Mouse (Mus musculus): ENCODE measurements around the gene Hist2h2be. TPM values are rescaled to one million over a fixed set of nuclear protein-coding genes. Genes with fewer than 3 reads are reported as not detected.
"Not testable (repeated sequence)": the region's sequence is repeated elsewhere in the genome, so short reads cannot be mapped to it uniquely, and the experiment has no call there.

Hist2h2be gene
- polyA plus RNA-seq, 1 experiment from 2014 or later = 5.9 TPM

DNA sequence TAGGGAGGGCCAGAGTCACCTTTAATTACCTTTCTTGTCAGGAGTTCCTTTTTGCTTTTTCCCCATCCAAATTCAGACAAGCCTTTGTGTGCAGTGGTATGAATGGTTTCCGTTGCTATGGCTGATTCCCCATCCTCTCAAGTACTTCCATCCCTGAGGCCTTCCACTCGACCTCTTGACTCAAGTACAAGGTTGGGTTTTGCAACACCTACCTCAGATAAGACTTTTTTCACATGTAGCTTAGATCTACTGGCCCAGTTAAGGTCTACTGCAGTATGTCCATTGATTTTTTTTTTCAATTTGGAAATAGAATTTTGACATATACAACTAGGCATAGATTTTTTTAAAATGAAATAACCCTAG is 10.8 kb downstream of the Hist2h2be start:
- H3K4me1 ChIP-seq (ENCODE audit: control insufficient read depth, insufficient read depth, low read length) = no peaks in the 10 kb centered on the region
- 52% methylated on average over 2 of the region's 2 CpGs for WGBS
- no peaks in the 10 kb centered on the region for H3K27me3 ChIP-seq (ENCODE audit: control insufficient read depth, insufficient read depth, low read length)
- H3K36me3 ChIP-seq (ENCODE audit: control insufficient read depth, insufficient read depth, low read length) = no peaks in the 10 kb centered on the region
- no peak for DNase-seq
- H3K4me3 ChIP-seq (replicated peaks; ENCODE audit: low read depth, low read length) = no peak overlapping the region
- H3K4me2 ChIP-seq (ENCODE audit: low read length) = no peak overlapping the region
- H3K9me3 ChIP-seq (ENCODE audit: control insufficient read depth, low read length) = no peaks in the 10 kb centered on the region
- H3K27ac ChIP-seq (replicated peaks; ENCODE audit: low read depth, low read length) = no peak overlapping the region
- no peak overlapping the region for H3K9ac ChIP-seq (replicated peaks; ENCODE audit: low read length)
- no peak for ATAC-seq (ENCODE audit: low FRiP score, low TSS enrichment)

DNA sequence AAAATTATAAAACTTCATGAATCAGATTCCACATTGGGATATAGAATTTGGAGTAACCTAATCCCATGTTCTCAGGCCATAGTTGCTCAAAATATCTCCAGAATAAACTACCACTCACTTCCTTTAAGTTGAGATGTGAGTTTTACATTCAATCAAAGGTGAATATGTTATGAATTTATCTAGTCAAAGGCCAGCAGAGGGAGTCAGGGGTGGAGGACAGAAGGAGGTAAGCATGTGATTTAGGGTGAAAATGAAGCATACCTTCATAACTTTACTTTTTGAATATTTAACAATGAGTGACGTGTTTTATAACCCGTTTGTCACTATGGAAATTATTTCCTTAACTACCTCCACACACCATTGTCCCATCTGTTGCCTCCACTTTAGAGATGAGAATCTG is 14.0 kb downstream of the Hist2h2be start:
- H3K27ac ChIP-seq (replicated peaks; ENCODE audit: low read depth, low read length) = no peak overlapping the region
- DNase-seq (no peak), ATAC-seq (ENCODE audit: low FRiP score, low TSS enrichment) (no peak)
- H3K27me3 ChIP-seq (ENCODE audit: control insufficient read depth, insufficient read depth, low read length) = no peaks in the 10 kb centered on the region
- no peaks in the 10 kb centered on the region for H3K9me3 ChIP-seq (ENCODE audit: control insufficient read depth, low read length)
- no peak overlapping the region for H3K4me2 ChIP-seq (ENCODE audit: low read length)
- H3K4me3 ChIP-seq (replicated peaks; ENCODE audit: low read depth, low read length) = no peak overlapping the region
- no peaks in the 10 kb centered on the region for H3K36me3 ChIP-seq (ENCODE audit: control insufficient read depth, insufficient read depth, low read length)
- peaks cover 10% of the 10 kb centered on the region; the same call in 1 of the 2 replicates for H3K4me1 ChIP-seq (ENCODE audit: control insufficient read depth, insufficient read depth, low read length)
- 93% methylated on average over 2 of the region's 2 CpGs for WGBS
- no peak overlapping the region for H3K9ac ChIP-seq (replicated peaks; ENCODE audit: low read length)

DNA sequence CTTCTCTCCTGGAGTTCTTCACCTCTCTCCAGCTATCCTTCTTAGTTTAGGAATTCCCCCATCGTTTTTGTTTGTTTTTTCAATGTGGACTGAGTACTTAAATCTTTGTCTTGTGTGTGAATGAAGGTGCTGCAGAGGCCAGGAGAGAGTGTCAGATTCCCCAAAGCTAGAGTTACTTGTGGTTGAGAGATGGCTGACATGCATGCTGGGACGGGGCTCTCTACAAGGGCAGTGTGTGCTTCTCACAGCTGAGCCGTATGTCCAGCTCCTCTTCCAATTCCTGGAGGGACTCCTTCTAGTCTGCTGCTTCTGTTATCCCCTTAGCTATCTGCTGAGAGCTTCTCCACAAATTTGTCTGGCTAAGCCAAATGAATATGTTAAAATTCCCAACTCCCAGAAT is 14.9 kb downstream of the Hist2h2be start:
- no peak overlapping the region for H3K4me3 ChIP-seq (replicated peaks; ENCODE audit: low read depth, low read length)
- H3K9me3 ChIP-seq (ENCODE audit: control insufficient read depth, low read length) = no peaks in the 10 kb centered on the region
- no peak overlapping the region for H3K4me2 ChIP-seq (ENCODE audit: low read length)
- DNase-seq (no peak), ATAC-seq (ENCODE audit: low FRiP score, low TSS enrichment) (no peak)
- no peaks in the 10 kb centered on the region for H3K27me3 ChIP-seq (ENCODE audit: control insufficient read depth, insufficient read depth, low read length)
- H3K9ac ChIP-seq (replicated peaks; ENCODE audit: low read length) = no peak overlapping the region
- 70% methylated on average over 3 of the region's 3 CpGs for WGBS
- H3K27ac ChIP-seq (replicated peaks; ENCODE audit: low read depth, low read length) = no peak overlapping the region
- no peaks in the 10 kb centered on the region for H3K36me3 ChIP-seq (ENCODE audit: control insufficient read depth, insufficient read depth, low read length)
- H3K4me1 ChIP-seq (ENCODE audit: control insufficient read depth, insufficient read depth, low read length) = peaks cover 12% of the 10 kb centered on the region; the same call in 1 of the 2 replicates

DNA sequence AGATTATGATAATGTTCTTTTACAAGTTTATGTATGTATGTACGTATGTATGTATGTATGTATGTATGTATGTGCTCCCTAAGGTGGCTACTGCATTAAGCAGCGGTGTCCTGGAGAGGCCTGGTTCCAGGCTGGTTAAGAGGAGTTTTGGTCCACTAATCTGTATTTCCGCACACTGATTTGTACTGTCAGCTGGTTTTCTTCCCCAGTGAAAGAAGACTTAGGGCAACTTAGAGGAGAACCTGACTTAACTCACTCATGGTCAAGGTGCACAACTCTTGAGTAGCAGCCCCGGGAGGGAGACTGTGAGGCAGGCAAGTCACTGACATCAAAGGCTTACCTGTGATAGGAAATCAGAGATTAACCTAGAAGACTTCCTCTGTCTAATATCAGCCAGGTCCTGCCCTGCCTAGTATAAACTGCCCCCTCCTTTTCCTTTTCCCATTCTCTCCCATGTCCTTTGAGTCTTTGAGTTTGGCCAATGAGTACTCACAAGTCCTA is 16.0 kb downstream of the Hist2h2be start:
- Histone ChIP-seq H3K9me3 (ENCODE audit: control insufficient read depth, low read length) (no peaks in the 10 kb centered on the region), H3K4me1 (ENCODE audit: control insufficient read depth, insufficient read depth, low read length) (peaks cover 13% of the 10 kb centered on the region; the same call in 1 of the 2 replicates), H3K9ac (replicated peaks; ENCODE audit: low read length) (no peak overlapping the region), H3K36me3 (ENCODE audit: control insufficient read depth, insufficient read depth, low read length) (no peaks in the 10 kb centered on the region), H3K4me2 (ENCODE audit: low read length) (peak overlapping the region; percentile 53), H3K27ac (replicated peaks; ENCODE audit: low read depth, low read length) (no peak overlapping the region), H3K4me3 (replicated peaks; ENCODE audit: low read depth, low read length) (no peak overlapping the region), H3K27me3 (ENCODE audit: control insufficient read depth, insufficient read depth, low read length) (no peaks in the 10 kb centered on the region)
- DNase-seq (no peak), ATAC-seq (ENCODE audit: low FRiP score, low TSS enrichment) (no peak)
- WGBS = 85% methylated on average over 4 of the region's 4 CpGs

DNA sequence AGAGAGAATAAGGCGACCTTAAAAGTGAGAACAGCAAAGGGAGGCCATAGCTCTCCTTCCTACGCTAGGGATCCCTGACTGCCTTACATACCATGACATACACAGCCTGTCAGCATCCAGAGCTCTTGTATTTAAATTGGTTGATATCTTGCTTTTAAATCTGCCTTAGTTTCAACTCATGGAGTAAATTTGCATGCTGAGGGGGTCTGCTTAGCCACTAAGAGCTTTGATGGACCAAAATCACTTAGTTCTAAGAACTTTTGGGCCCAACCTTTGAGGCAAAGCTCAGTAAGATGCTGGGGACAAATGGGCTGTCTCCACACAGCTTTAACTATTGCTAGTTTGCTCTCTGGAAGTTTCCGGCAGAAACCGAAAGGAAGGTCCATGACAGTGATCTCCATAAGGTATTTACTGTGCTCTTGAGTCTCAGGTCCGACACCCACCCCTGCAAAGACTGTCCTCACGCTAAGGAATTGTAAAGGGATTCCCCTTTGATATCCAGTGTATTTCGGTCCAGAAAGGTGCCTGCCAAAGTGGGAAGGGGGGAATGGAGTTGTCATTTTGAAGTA is 16.5 kb downstream of the Hist2h2be start:
- Histone ChIP-seq H3K9me3 (ENCODE audit: control insufficient read depth, low read length) (no peaks in the 10 kb centered on the region), H3K27ac (replicated peaks; ENCODE audit: low read depth, low read length) (no peak overlapping the region), H3K9ac (replicated peaks; ENCODE audit: low read length) (0 out of 2 replicates have a peak overlapping the region, but pooled peaks have one; percentile 27), H3K4me2 (ENCODE audit: low read length) (peak overlapping the region; percentile 53), H3K36me3 (ENCODE audit: control insufficient read depth, insufficient read depth, low read length) (no peaks in the 10 kb centered on the region), H3K27me3 (ENCODE audit: control insufficient read depth, insufficient read depth, low read length) (no peaks in the 10 kb centered on the region), H3K4me3 (replicated peaks; ENCODE audit: low read depth, low read length) (peak overlapping the region; percentile 31), H3K4me1 (ENCODE audit: control insufficient read depth, insufficient read depth, low read length) (peaks cover 13% of the 10 kb centered on the region; the same call in 1 of the 2 replicates)
- no peak for DNase-seq
- WGBS = 24% methylated on average over 7 of the region's 7 CpGs
- ATAC-seq (ENCODE audit: low FRiP score, low TSS enrichment) = no peak

DNA sequence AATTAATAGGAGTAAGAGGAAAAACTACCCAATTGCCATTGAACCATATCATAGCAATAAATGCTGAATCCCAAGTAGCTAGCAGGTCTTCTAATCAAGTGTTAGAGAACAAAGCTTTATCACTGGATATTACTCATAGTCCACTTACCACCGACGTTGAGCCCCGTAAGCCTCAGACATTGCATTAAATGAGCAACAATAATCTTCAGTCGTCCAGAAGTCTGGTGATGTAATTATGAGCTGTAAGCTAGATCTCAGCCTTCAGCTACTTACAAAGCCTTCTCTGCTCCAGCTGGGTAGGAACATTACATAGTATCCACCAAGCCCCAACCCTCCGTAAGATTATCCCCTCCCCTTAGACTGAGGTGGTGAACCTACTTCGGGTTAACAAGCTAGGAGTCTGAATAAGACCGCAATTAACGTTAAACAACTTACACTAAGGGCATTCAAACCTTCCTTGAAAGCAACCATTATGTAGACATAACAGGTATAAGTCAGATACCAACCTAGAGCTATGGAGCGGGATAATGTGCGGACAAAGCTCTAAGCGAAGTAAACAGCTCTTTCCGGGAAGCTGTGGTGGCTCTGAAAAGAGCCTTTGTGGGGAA is 17.1 kb downstream of the Hist2h2be start:
- Histone ChIP-seq H3K4me3 (replicated peaks; ENCODE audit: low read depth, low read length) (peak overlapping the region; percentile 31), H3K27ac (replicated peaks; ENCODE audit: low read depth, low read length) (0 out of 2 replicates have a peak overlapping the region, but pooled peaks have one; percentile 13), H3K4me1 (ENCODE audit: control insufficient read depth, insufficient read depth, low read length) (peaks cover 13% of the 10 kb centered on the region; the same call in 1 of the 2 replicates), H3K27me3 (ENCODE audit: control insufficient read depth, insufficient read depth, low read length) (no peaks in the 10 kb centered on the region), H3K4me2 (ENCODE audit: low read length) (peak overlapping the region; percentile 53), H3K9me3 (ENCODE audit: control insufficient read depth, low read length) (no peaks in the 10 kb centered on the region), H3K9ac (replicated peaks; ENCODE audit: low read length) (peak overlapping the region; percentile 40; the same call in 1 of the 2 replicates), H3K36me3 (ENCODE audit: control insufficient read depth, insufficient read depth, low read length) (no peaks in the 10 kb centered on the region)
- ATAC-seq (ENCODE audit: low FRiP score, low TSS enrichment) (no peak), DNase-seq (peak; percentile 13)
- WGBS = under 1% methylated on average over 12 of the region's 12 CpGs

DNA sequence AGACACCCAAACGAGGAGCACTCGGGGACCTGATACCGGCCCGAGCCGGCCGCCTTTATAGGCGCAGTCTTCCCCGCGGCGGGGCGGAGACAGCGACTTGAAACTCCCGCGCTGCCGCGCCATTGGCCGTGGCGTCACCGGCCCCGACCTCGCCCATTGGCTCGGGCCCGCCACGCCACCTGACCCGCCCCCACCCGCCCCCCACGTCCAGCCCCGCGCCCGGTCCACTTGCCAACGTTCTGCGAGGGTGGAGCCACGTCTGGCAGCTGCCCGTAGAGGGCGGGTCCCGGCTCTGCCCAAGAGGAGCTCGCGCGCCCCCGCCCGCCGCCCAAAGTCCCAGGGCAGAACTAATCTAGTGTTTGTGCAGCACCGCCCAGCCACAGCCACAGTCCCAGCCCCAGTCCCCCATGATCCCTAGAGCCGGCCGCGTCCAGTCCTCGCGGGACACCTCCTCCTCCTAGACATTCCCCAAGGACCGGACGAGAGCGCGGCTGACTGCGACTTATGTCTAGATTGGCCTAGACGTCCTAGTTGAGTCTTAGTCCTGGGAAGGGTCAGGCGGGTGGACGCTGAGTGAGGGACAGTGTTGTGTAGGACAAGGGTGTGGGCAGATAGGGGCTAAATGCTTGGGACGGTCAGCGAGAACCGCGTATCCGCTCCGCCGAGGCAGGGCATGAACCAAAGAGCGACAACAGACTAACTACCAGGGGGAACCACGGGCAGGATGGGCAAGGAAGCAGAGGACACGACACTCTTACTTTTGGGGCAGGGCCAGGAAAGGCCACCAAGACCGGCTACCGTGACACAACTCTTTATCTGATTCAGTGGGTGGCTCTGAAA is 18.3 kb downstream of the Hist2h2be start, which contains the start of gene Hist2h3c2:
Gene Hist2h3c2 (minus strand): TSS at position 174 of the 840 bp plus-strand sequence.
- not testable (repeated sequence) for H3K9me3 ChIP-seq (ENCODE audit: control insufficient read depth, low read length); H3K27me3 ChIP-seq (ENCODE audit: control insufficient read depth, insufficient read depth, low read length); H3K36me3 ChIP-seq (ENCODE audit: control insufficient read depth, insufficient read depth, low read length); DNase-seq
- 0% methylated on average over 19 of the region's 68 CpGs for WGBS
- ATAC-seq (ENCODE audit: low FRiP score, low TSS enrichment) = peak; percentile 91
- Histone ChIP-seq H3K27ac (replicated peaks; ENCODE audit: low read depth, low read length) (0 out of 2 replicates have a peak within 1 kb of the TSS, but pooled peaks have one; percentile 13), H3K4me2 (ENCODE audit: low read length) (peak within 1 kb of the TSS; percentile 53), H3K4me1 (ENCODE audit: control insufficient read depth, insufficient read depth, low read length) (peaks cover 17% of the 10 kb centered on the region; the same call in 1 of the 2 replicates), H3K9ac (replicated peaks; ENCODE audit: low read length) (peak within 1 kb of the TSS; percentile 40; the same call in 1 of the 2 replicates), H3K4me3 (replicated peaks; ENCODE audit: low read depth, low read length) (peak within 1 kb of the TSS; percentile 31)

DNA sequence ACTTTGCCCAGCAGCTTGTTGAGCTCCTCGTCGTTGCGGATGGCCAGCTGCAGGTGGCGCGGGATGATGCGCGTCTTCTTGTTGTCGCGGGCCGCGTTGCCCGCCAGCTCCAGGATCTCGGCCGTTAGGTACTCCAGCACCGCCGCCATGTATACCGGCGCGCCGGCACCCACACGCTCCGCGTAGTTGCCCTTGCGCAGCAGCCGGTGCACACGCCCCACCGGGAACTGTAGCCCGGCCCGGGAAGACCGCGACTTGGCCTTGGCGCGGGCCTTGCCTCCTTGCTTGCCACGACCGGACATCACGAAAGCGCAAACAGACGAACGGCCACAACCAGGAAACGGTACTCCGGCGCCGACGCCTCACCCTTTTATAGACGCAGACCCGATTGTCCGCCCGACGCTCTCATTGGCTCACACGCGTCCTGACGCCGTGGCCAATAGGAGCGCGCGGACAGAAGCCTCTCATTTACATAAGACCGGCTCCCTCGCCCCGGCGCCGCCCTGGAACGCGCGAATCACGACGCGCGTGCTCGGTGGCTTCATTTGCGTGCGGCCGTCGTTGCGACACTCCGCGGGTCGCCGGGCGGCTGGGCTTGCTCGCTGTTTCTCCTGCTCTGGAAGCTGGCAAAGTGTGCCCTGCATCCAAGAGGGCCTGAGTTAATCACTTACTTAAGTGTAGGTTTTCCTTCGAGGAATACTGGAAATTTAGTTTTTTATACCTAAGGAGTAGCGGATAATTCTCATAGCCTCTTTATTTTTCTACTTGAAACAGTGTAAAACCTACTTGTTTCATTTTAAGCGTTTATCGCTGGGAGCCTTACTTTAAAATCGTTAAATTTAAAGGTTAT is 19.3 kb downstream of the Hist2h2be start, which contains the start of gene Hist2h2aa2:
Gene Hist2h2aa2 (minus strand): TSS at position 328 of the 850 bp plus-strand sequence.
- H3K27me3 ChIP-seq (ENCODE audit: control insufficient read depth, insufficient read depth, low read length); H3K36me3 ChIP-seq (ENCODE audit: control insufficient read depth, insufficient read depth, low read length); H3K9me3 ChIP-seq (ENCODE audit: control insufficient read depth, low read length): not testable (repeated sequence)
- peaks cover 23% of the 10 kb centered on the region; the same call in 1 of the 2 replicates for H3K4me1 ChIP-seq (ENCODE audit: control insufficient read depth, insufficient read depth, low read length)
- H3K4me3 ChIP-seq (replicated peaks; ENCODE audit: low read depth, low read length) = peak within 1 kb of the TSS; percentile 22
- peak within 1 kb of the TSS; percentile 44 for H3K9ac ChIP-seq (replicated peaks; ENCODE audit: low read length)
- 4% methylated on average over 30 of the region's 85 CpGs for WGBS
- peak; percentile 89 for ATAC-seq (ENCODE audit: low FRiP score, low TSS enrichment)
- peak; percentile 78 for DNase-seq
- peak within 1 kb of the TSS; percentile 79 for H3K27ac ChIP-seq (replicated peaks; ENCODE audit: low read depth, low read length)
- peak within 1 kb of the TSS; percentile 56 for H3K4me2 ChIP-seq (ENCODE audit: low read length)

All from midbrain, embryonic 14.5 days (tissue).